Mouse (Mus musculus): Measurements from ENCODE around the gene Lrrc31.

DNA sequence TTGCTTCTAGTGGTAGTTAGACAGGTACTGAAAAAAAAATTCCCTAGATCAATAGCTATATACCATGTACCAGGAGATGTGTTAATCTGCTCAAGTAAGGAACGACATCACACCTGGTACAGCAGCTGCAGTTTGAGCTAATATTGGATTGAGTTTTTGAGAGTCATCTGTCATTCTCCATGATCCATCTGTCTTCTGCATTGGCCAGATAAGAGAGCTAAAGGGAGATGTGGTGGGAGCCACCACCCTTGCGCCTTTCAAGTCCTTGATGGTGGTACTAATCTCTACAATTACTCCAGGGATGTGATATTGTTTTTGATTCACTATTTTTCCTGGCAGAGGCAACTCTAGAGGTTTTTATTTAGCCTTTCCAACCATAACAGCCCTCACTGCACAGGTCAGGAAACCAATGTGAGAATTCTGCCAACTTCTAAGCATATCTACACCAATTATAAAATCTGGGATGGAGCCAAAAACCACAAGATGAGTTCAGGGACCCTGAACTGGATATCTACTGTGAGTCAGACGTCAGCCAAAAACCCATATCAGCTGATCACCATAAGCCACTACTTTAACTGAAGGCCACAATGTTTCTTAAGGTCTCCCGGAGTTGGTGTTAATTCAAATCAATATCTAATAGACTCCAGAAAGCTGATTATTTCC is 7.1 kb upstream of the Lrrc31 start:
- TF ChIP-seq CTCF (IDR thresholded peaks at IDR 0.05; ENCODE audit: low read depth): no peak
- no peak; the same call in 1 of the 2 replicates for TF ChIP-seq EP300 (IDR thresholded peaks at IDR 0.05; ENCODE audit: low read depth)
